ENCODE assay signal across 8 mouse cellular contexts in genomic region chr14:114854324-114855054, GRCm38 (mm10).
DNase-seq lines count a peak whose midpoint lies in the region; ATAC-seq lines count a peak whose summit lies in the region.

No protein-coding gene starts in this region.

- no peaks in the 10 kb centered on the region for H3K36me3 ChIP-seq in kidney, embryonic 14.5 days (ENCODE audit: control insufficient read depth, insufficient read depth, low read length)
- H3K36me3 ChIP-seq in hindbrain, embryonic 10.5 days = no peaks in the 10 kb centered on the region

- peaks cover 20% of the 10 kb centered on the region for H3K4me1 ChIP-seq in kidney, embryonic 14.5 days (ENCODE audit: control insufficient read depth, insufficient read depth, low read length)
- H3K4me1 ChIP-seq in hindbrain, embryonic 10.5 days (replicated peaks) = peaks cover 37% of the 10 kb centered on the region

- H3K27me3 ChIP-seq in kidney, embryonic 14.5 days (ENCODE audit: control insufficient read depth, insufficient read depth, low read length) = no peaks in the 10 kb centered on the region
- H3K27me3 ChIP-seq in hindbrain, embryonic 10.5 days (ENCODE audit: insufficient read depth, poor library complexity, severe bottlenecking) = no peaks in the 10 kb centered on the region

- peak overlapping the region; percentile 18; the same call in 1 of the 2 replicates for H3K4me2 ChIP-seq in kidney, embryonic 14.5 days (replicated peaks; ENCODE audit: low read depth, low read length)

- no peaks in the 10 kb centered on the region for H3K9me3 ChIP-seq in kidney, embryonic 14.5 days (ENCODE audit: control insufficient read depth, low read length)
- H3K9me3 ChIP-seq in hindbrain, embryonic 10.5 days = no peaks in the 10 kb centered on the region

- no peak overlapping the region; the same call in 1 of the 2 replicates for H3K27ac ChIP-seq in kidney, embryonic 14.5 days (ENCODE audit: low read depth, low read length)
- H3K27ac ChIP-seq in hindbrain, embryonic 10.5 days = peak overlapping the region; percentile 81

- ATAC-seq in kidney, embryonic 14.5 days (ENCODE audit: low FRiP score, low TSS enrichment) = peak; percentile 41
- peak; percentile 98 for ATAC-seq in megakaryocyte progenitor cell, adult 5-6 weeks (replicated peaks; ENCODE audit: poor library complexity)

- no peak for DNase-seq in kidney, adult 8-10 months
- peak; percentile 60 for DNase-seq in brain, adult 2 months (ENCODE audit: low read depth, low spot score)
- DNase-seq in hindbrain, embryonic 10.5 days (ENCODE audit: low spot score) = no peak
- DNase-seq in adrenal gland, postnatal 10 days = no peak
- no peak for DNase-seq in natural killer cell, adult 2 months (ENCODE audit: low spot score in 2 of 2)
- DNase-seq in adrenal gland, adult 18-20 months (ENCODE audit: low spot score in 2 of 2) = no peak

- 19% methylated on average over 9 of the region's 9 CpGs for WGBS in kidney, embryonic 14.5 days
- 33% methylated on average over 9 of the region's 9 CpGs for WGBS in hindbrain, embryonic 10.5 days

- no peak overlapping the region for H3K4me3 ChIP-seq in kidney, embryonic 14.5 days (ENCODE audit: low read length)
- no peak overlapping the region for H3K4me3 ChIP-seq in hindbrain, embryonic 10.5 days

- no peak overlapping the region for H3K9ac ChIP-seq in kidney, embryonic 14.5 days (ENCODE audit: low read depth, low read length)
